9 mouse cellular contexts compared by ENCODE assay signal in genomic region chr5:137776408-137776918, GRCm38 (mm10). TPM values are rescaled to one million over a fixed set of nuclear protein-coding genes. Genes with fewer than 3 reads are reported as not detected.
A peak's percentile ranks its signal among the peaks of the same experiment; 100 is the strongest.
DNase-seq lines count a peak whose midpoint lies in the region; ATAC-seq lines count a peak whose summit lies in the region.
"Had no signal": no experiment of that assay in that cellular context is flagged by ENCODE, and none has a peak within 500 bp of the region (broad histone marks: within the 10 kb centered on the region; RNA-seq: fewer than 3 reads in every experiment).

No protein-coding gene starts in this region.

- H3K4me3 ChIP-seq in liver, embryonic 16.5 days (ENCODE audit: low read depth, low read length): no peak overlapping the region
- no peak overlapping the region for H3K4me3 ChIP-seq in midbrain, embryonic 13.5 days (replicated peaks)
- H3K4me3 ChIP-seq: megakaryocyte, embryonic 14.5 days had no signal

- no peaks in the 10 kb centered on the region for H3K27me3 ChIP-seq in liver, embryonic 16.5 days (ENCODE audit: control insufficient read depth, insufficient read depth, low read depth, low read length)
- no peaks in the 10 kb centered on the region for H3K27me3 ChIP-seq in midbrain, embryonic 13.5 days
- H3K27me3 ChIP-seq: megakaryocyte, embryonic 14.5 days had no signal

- H3K4me1 ChIP-seq in liver, embryonic 16.5 days (ENCODE audit: control insufficient read depth, low read depth, low read length): peaks cover 37% of the 10 kb centered on the region
- peaks cover 21% of the 10 kb centered on the region for H3K4me1 ChIP-seq in midbrain, embryonic 13.5 days (replicated peaks)

- ATAC-seq in liver, embryonic 16.5 days (ENCODE audit: low read depth): no peak; the same call in 1 of the 2 replicates
- no peak for ATAC-seq in midbrain, embryonic 13.5 days

- no peak overlapping the region; the same call in 1 of the 2 replicates for H3K9ac ChIP-seq in liver, embryonic 16.5 days (ENCODE audit: low read depth, low read length)
- H3K9ac ChIP-seq in midbrain, embryonic 13.5 days (replicated peaks): no peak overlapping the region

- peak; percentile 8 for DNase-seq in gastrocnemius, postnatal 10 days
- no peak for DNase-seq in gastrocnemius, adult 18-20 months (ENCODE audit: low spot score)
- peak; percentile 76 for DNase-seq in ES-CJ7 (ENCODE audit: low read depth, low spot score)
- DNase-seq in induced T-regulatory cell, adult 2 months (ENCODE audit: low read depth): peak; percentile 50
- no peak for DNase-seq in layer of hippocampus, postnatal 25 days (ENCODE audit: extremely low spot score in 1 of 2, low spot score in 1 of 2)
- no peak for DNase-seq in urinary bladder, adult 18-20 months (ENCODE audit: low spot score in 2 of 2)

- peak overlapping the region; percentile 25; the same call in 1 of the 2 replicates for H3K27ac ChIP-seq in liver, embryonic 16.5 days (ENCODE audit: low read length)
- no peak overlapping the region for H3K27ac ChIP-seq in midbrain, embryonic 13.5 days

- no peak overlapping the region; the same call in 1 of the 2 replicates for H3K4me2 ChIP-seq in liver, embryonic 16.5 days (ENCODE audit: low read depth, low read length)
- no peak overlapping the region for H3K4me2 ChIP-seq in midbrain, embryonic 13.5 days (replicated peaks)

- 12% methylated on average over 5 of the region's 5 CpGs for WGBS in liver, embryonic 16.5 days (ENCODE audit: insufficient replicate concordance)
- WGBS in midbrain, embryonic 13.5 days: 54% methylated on average over 5 of the region's 5 CpGs

- H3K36me3 ChIP-seq in liver, embryonic 16.5 days (ENCODE audit: control insufficient read depth, insufficient read depth): peaks cover 7% of the 10 kb centered on the region
- H3K36me3 ChIP-seq in midbrain, embryonic 13.5 days: peaks cover 15% of the 10 kb centered on the region

- H3K9me3 ChIP-seq in liver, embryonic 16.5 days (replicated peaks; ENCODE audit: control insufficient read depth, low read length): no peaks in the 10 kb centered on the region
- H3K9me3 ChIP-seq in midbrain, embryonic 13.5 days: no peaks in the 10 kb centered on the region
- H3K9me3 ChIP-seq: megakaryocyte, embryonic 14.5 days had no signal

RNA-seq across cellular contexts. Expression of gene Ppp1r35, which starts 2.2 kb away (rescaled TPM):
- total RNA-seq in gastrocnemius, postnatal 10 days (2021): 10 to 100 TPM in 1 of 2 experiments, 1 to 10 TPM in 1; 9.8 to 13.5 TPM
- total RNA-seq in gastrocnemius, adult 18-20 months (2021): 1 to 10 TPM; 6.2 to 7.7 TPM
- polyA plus RNA-seq in liver, embryonic 16.5 days (2015; fragmentation: Nextera tagmentation; extraction: Ambion mirVana): 14.8 and 15.5 TPM in 2 replicates
- total RNA-seq in layer of hippocampus, postnatal 25 days (2021): 10 to 100 TPM; 24.7 to 26.2 TPM
- 43.4 and 48.9 TPM in 2 replicates for polyA plus RNA-seq in midbrain, embryonic 13.5 days (2015; fragmentation: Nextera tagmentation; extraction: Ambion mirVana)

RNA-seq across cellular contexts. Expression of gene Mepce, which starts 11.0 kb away (rescaled TPM):
- total RNA-seq in gastrocnemius, postnatal 10 days (2021): 10 to 100 TPM; 22.4 to 22.8 TPM
- 10 to 100 TPM; 24.1 to 26.1 TPM for total RNA-seq in gastrocnemius, adult 18-20 months (2021)
- polyA plus RNA-seq in liver, embryonic 16.5 days (2015; fragmentation: Nextera tagmentation; extraction: Ambion mirVana): 3.8 and 4.6 TPM in 2 replicates
- 10 to 100 TPM; 40.1 to 42.8 TPM for total RNA-seq in layer of hippocampus, postnatal 25 days (2021)
- 10.6 and 11.0 TPM in 2 replicates for polyA plus RNA-seq in midbrain, embryonic 13.5 days (2015; fragmentation: Nextera tagmentation; extraction: Ambion mirVana)

RNA-seq across cellular contexts. Expression of gene Zcwpw1, which starts 11.1 kb away (rescaled TPM):
- total RNA-seq in gastrocnemius, postnatal 10 days (2021): 1 to 10 TPM; 2.0 to 3.1 TPM
- under 1 TPM; 0.14 to 0.26 TPM for total RNA-seq in gastrocnemius, adult 18-20 months (2021)
- 3.8 and 4.0 TPM in 2 replicates for polyA plus RNA-seq in liver, embryonic 16.5 days (2015; fragmentation: Nextera tagmentation; extraction: Ambion mirVana)
- 1 to 10 TPM; 6.1 to 6.2 TPM for total RNA-seq in layer of hippocampus, postnatal 25 days (2021)
- 10.9 and 12.0 TPM in 2 replicates for polyA plus RNA-seq in midbrain, embryonic 13.5 days (2015; fragmentation: Nextera tagmentation; extraction: Ambion mirVana)

RNA-seq across cellular contexts. Expression of gene Tsc22d4, which starts 30.9 kb away (rescaled TPM):
- total RNA-seq in gastrocnemius, postnatal 10 days (2021): 100 to 1,000 TPM; 189 to 203 TPM
- 10 to 100 TPM; 53.0 to 68.0 TPM for total RNA-seq in gastrocnemius, adult 18-20 months (2021)
- polyA plus RNA-seq in liver, embryonic 16.5 days (2015; fragmentation: Nextera tagmentation; extraction: Ambion mirVana): 59.8 and 64.4 TPM in 2 replicates
- total RNA-seq in layer of hippocampus, postnatal 25 days (2021): 100 to 1,000 TPM; 203 to 214 TPM
- polyA plus RNA-seq in midbrain, embryonic 13.5 days (2015; fragmentation: Nextera tagmentation; extraction: Ambion mirVana): 44.2 and 54.0 TPM in 2 replicates

RNA-seq across cellular contexts. Expression of gene Nyap1, which starts 35.1 kb away (rescaled TPM):
- under 1 TPM; 0.45 to 0.75 TPM for total RNA-seq in gastrocnemius, postnatal 10 days (2021)
- total RNA-seq in gastrocnemius, adult 18-20 months (2021): under 1 TPM; 0.21 to 0.28 TPM
- polyA plus RNA-seq in liver, embryonic 16.5 days (2015; fragmentation: Nextera tagmentation; extraction: Ambion mirVana): 0.21 and 0.33 TPM in 2 replicates
- total RNA-seq in layer of hippocampus, postnatal 25 days (2021): 10 to 100 TPM; 63.9 to 65.5 TPM
- polyA plus RNA-seq in midbrain, embryonic 13.5 days (2015; fragmentation: Nextera tagmentation; extraction: Ambion mirVana): 39.9 and 42.3 TPM in 2 replicates

Comparison
In these comparisons a context has a peak if more than half of its experiments do, and no peak if none do; other contexts are left out.
1. DNase-seq: peak in gastrocnemius, postnatal 10 days (single experiment), ES-CJ7 (single experiment) and induced T-regulatory cell, adult 2 months (single experiment); none in gastrocnemius, adult 18-20 months (single experiment), layer of hippocampus, postnatal 25 days (0 of 2) and urinary bladder, adult 18-20 months (0 of 2).